Mouse (Mus musculus): ENCODE measurements at regions not wholly inside any gene's neighbourhood (a gene's known extent, or its start where the extent isn't known, plus 50 kb on each side); places are given as distances from the start of the nearest gene placed in this dataset.

DNA sequence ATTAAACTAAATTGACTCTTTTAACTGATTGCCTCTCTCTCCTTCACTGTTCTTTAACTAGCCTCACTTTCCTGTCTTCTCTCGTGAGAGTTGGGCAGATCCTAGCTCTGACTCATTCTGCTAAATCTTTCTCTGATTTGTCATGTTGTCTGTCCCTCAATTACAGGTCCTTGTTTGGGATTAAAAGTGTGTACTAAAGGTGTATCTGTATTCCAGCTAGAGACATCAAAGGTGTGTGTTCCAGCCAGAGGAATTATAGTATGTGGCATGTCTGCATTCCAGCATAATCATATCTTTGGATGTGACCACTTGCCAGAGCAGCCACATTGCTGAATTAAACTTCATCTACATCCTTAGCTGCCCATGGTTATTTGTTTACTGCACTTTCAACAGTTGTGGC lies 167.5 kb upstream of the Fam83b start:
- Histone ChIP-seq H3K36me3 (ENCODE audit: insufficient read depth) (no peaks in the 10 kb centered on the region), H3K4me3 (ENCODE audit: low read depth, low read length) (no peak overlapping the region), H3K27me3 (ENCODE audit: insufficient read depth, low read length) (no peaks in the 10 kb centered on the region), H3K9me3 (ENCODE audit: low read depth, low read length) (no peaks in the 10 kb centered on the region), H3K9ac (no peak overlapping the region), H3K4me2 (no peak overlapping the region), H3K4me1 (ENCODE audit: insufficient read depth) (no peaks in the 10 kb centered on the region), H3K27ac (ENCODE audit: low read depth) (peak overlapping the region; percentile 65; the same call in 1 of the 2 replicates)
- DNase-seq: no peak
- TF ChIP-seq CTCF (IDR thresholded peaks at IDR 0.05; ENCODE audit: low read depth): no peak
- ATAC-seq (ENCODE audit: insufficient read depth): no peak
- 38% methylated on average over 1 of the region's 1 CpGs for WGBS

DNA sequence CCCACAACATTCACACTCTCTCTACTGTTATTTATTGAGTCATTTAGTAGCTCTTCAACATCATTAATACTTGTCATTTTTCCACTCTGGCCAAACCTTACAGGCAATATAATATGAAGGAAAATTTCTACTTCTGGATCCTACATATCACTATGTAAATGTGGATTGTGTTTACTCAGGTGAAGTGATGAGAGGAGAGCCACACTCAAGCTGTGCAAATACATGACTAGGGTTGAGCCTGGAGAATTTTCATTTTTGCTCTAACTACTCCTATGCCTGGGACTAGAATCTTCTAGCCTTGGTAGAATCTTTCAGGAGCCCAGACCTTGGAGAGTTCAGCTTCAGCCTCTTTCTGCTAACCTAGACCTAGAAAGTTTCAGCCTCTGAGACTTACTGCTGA lies 166.9 kb upstream of the Fam83b start:
- no peak for TF ChIP-seq CTCF (IDR thresholded peaks at IDR 0.05; ENCODE audit: low read depth)
- DNase-seq: peak; percentile 37
- no peak overlapping the region for H3K9ac ChIP-seq
- no peak overlapping the region for H3K4me2 ChIP-seq
- no peak overlapping the region for H3K4me3 ChIP-seq (ENCODE audit: low read depth, low read length)
- no peaks in the 10 kb centered on the region for H3K27me3 ChIP-seq (ENCODE audit: insufficient read depth, low read length)
- peak; percentile 60; the same call in 1 of the 2 replicates for ATAC-seq (ENCODE audit: insufficient read depth)
- no peaks in the 10 kb centered on the region for H3K36me3 ChIP-seq (ENCODE audit: insufficient read depth)
- H3K9me3 ChIP-seq (ENCODE audit: low read depth, low read length): no peaks in the 10 kb centered on the region
- H3K27ac ChIP-seq (ENCODE audit: low read depth): 0 out of 2 replicates have a peak overlapping the region, but pooled peaks have one; percentile 65
- H3K4me1 ChIP-seq (ENCODE audit: insufficient read depth): no peaks in the 10 kb centered on the region

DNA sequence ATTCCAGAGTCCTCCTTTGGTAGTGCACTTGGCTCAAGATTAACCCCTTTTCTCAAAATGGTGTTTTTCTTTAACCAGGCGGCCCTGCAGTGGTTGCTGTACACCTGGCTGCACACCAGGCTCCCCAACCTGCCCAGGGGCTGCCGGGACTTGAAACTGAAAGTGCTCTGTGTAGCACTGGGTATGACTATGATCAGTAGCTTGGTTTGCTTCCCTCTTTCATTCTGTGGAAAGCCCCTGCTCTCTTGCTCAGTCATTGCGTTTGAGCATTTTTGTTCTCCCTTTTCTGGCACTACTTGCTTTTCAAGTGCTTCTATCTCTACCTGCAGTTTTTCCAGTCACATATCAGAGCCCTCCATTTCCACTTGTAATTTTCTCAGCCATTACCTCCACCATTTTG lies 156.0 kb upstream of the Fam83b start:
- ATAC-seq (ENCODE audit: insufficient read depth) (no peak), DNase-seq (no peak)
- H3K27ac ChIP-seq (ENCODE audit: low read depth): no peak overlapping the region
- H3K4me2 ChIP-seq: no peak overlapping the region
- no peaks in the 10 kb centered on the region for H3K36me3 ChIP-seq (ENCODE audit: insufficient read depth)
- WGBS: 77% methylated on average over 3 of the region's 3 CpGs
- no peak for TF ChIP-seq CTCF (IDR thresholded peaks at IDR 0.05; ENCODE audit: low read depth)
- no peaks in the 10 kb centered on the region for H3K27me3 ChIP-seq (ENCODE audit: insufficient read depth, low read length)
- H3K4me1 ChIP-seq (ENCODE audit: insufficient read depth): no peaks in the 10 kb centered on the region
- no peak overlapping the region for H3K9ac ChIP-seq
- no peak overlapping the region for H3K4me3 ChIP-seq (ENCODE audit: low read depth, low read length)
- H3K9me3 ChIP-seq (ENCODE audit: low read depth, low read length): no peaks in the 10 kb centered on the region

DNA sequence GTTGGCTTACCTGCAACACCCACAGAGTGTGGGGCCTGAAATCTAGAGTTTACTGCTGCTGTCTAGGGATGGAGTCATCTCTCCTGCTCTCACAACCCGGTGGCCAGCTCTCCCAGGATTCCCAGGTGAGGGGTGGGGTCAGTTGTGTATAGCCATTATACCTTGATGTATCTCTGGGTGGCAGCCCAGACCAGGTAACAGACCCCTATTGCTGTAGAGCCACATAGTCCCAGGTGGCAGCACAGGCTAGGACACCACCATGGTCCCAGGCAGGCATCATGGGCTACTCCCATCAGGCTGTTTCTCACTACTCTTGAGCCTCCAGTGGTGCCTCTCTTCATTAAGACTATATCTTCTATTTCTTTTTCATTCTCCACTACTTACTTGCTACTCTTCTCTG lies 148.9 kb upstream of the Fam83b start:
- Histone ChIP-seq H3K27me3 (ENCODE audit: insufficient read depth, low read length) (no peaks in the 10 kb centered on the region), H3K27ac (ENCODE audit: low read depth) (no peak overlapping the region), H3K9me3 (ENCODE audit: low read depth, low read length) (no peaks in the 10 kb centered on the region), H3K4me3 (ENCODE audit: low read depth, low read length) (no peak overlapping the region), H3K4me1 (ENCODE audit: insufficient read depth) (no peaks in the 10 kb centered on the region), H3K4me2 (no peak overlapping the region), H3K9ac (no peak overlapping the region), H3K36me3 (ENCODE audit: insufficient read depth) (no peaks in the 10 kb centered on the region)
- ATAC-seq (ENCODE audit: insufficient read depth) (no peak), DNase-seq (no peak)
- 54% methylated on average over 1 of the region's 1 CpGs for WGBS
- no peak for TF ChIP-seq CTCF (IDR thresholded peaks at IDR 0.05; ENCODE audit: low read depth)

DNA sequence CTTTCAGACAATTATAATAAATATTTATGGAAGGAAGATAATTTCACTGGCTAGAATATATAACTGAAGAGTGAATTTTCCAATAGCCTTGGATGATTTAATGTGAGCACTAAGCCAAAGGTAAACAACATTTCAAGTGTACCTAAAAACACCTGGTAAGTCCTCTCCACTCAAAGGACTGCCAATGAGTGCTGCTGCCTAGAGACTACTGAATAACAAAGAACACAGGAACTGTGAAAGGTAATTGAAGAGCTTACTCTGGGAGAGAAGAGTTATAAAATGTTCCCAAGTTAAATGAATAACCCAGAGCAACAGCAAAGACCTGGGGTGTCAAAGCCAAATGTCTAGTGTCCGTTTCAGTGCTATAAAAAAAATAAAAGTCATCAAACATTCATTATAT lies 139.5 kb upstream of the Fam83b start:
- TF ChIP-seq CTCF (IDR thresholded peaks at IDR 0.05; ENCODE audit: low read depth): no peak
- no peak for ATAC-seq (ENCODE audit: insufficient read depth)
- no peak overlapping the region for H3K9ac ChIP-seq
- H3K27ac ChIP-seq (ENCODE audit: low read depth): no peak overlapping the region
- no peak for DNase-seq
- H3K4me1 ChIP-seq (ENCODE audit: insufficient read depth): no peaks in the 10 kb centered on the region
- no peak overlapping the region for H3K4me3 ChIP-seq (ENCODE audit: low read depth, low read length)
- no peaks in the 10 kb centered on the region for H3K27me3 ChIP-seq (ENCODE audit: insufficient read depth, low read length)
- 25% methylated on average over 1 of the region's 1 CpGs for WGBS
- no peaks in the 10 kb centered on the region for H3K9me3 ChIP-seq (ENCODE audit: low read depth, low read length)
- H3K4me2 ChIP-seq: no peak overlapping the region
- H3K36me3 ChIP-seq (ENCODE audit: insufficient read depth): no peaks in the 10 kb centered on the region

DNA sequence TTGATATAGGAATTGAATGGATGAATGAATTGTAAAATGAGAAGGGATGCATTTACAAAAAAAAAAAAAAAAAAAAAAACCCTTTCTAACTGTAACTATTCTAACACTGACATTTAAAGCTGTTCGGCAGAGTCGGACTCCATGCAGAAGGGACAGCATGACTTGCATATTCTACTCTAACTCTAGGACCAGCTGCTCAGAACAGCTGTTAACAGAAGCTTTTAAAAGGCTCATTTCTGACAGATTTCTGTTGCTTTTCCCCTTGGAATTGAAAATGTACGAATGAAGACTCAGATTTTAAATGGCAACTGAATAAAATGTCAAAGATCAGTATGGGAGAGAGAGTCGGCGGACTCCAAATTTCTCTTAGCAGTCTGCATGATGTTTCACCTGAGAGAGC lies 138.9 kb upstream of the Fam83b start:
- Histone ChIP-seq H3K4me3 (ENCODE audit: low read depth, low read length) (no peak overlapping the region), H3K27me3 (ENCODE audit: insufficient read depth, low read length) (no peaks in the 10 kb centered on the region), H3K4me2 (no peak overlapping the region), H3K9ac (no peak overlapping the region), H3K9me3 (ENCODE audit: low read depth, low read length) (no peaks in the 10 kb centered on the region), H3K4me1 (ENCODE audit: insufficient read depth) (no peaks in the 10 kb centered on the region), H3K27ac (ENCODE audit: low read depth) (no peak overlapping the region), H3K36me3 (ENCODE audit: insufficient read depth) (no peaks in the 10 kb centered on the region)
- DNase-seq (no peak), ATAC-seq (ENCODE audit: insufficient read depth) (no peak)
- WGBS: 75% methylated on average over 5 of the region's 5 CpGs
- TF ChIP-seq CTCF (IDR thresholded peaks at IDR 0.05; ENCODE audit: low read depth): no peak

DNA sequence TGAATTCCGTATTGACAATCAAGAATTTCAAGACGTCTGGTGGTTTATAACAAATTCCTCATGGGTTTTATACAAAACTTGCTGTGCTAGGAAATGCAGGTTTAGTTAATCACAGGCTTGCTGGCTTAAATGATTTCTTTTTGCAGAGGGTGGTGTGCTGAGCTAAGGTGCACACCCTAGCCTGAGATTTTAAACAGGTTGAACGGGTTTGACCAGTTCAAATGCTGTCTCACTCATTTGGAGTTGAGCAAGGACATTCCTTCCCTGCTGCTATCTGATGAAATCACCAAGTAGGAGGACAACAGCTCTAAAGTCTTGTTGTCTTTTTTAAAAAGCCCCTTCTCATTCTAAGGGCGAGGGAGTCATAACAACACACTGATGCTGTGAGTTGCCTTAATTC lies 128.6 kb upstream of the Fam83b start:
- H3K4me2 ChIP-seq: no peak overlapping the region
- no peaks in the 10 kb centered on the region for H3K4me1 ChIP-seq (ENCODE audit: insufficient read depth)
- H3K9me3 ChIP-seq (ENCODE audit: low read depth, low read length): no peaks in the 10 kb centered on the region
- no peaks in the 10 kb centered on the region for H3K27me3 ChIP-seq (ENCODE audit: insufficient read depth, low read length)
- ATAC-seq (ENCODE audit: insufficient read depth) (peak; percentile 77), DNase-seq (peak; percentile 70)
- 50% methylated on average over 4 of the region's 4 CpGs for WGBS
- TF ChIP-seq CTCF (IDR thresholded peaks at IDR 0.05; ENCODE audit: low read depth): no peak
- H3K27ac ChIP-seq (ENCODE audit: low read depth): no peak overlapping the region
- H3K9ac ChIP-seq: no peak overlapping the region
- H3K4me3 ChIP-seq (ENCODE audit: low read depth, low read length): no peak overlapping the region
- no peaks in the 10 kb centered on the region for H3K36me3 ChIP-seq (ENCODE audit: insufficient read depth)

DNA sequence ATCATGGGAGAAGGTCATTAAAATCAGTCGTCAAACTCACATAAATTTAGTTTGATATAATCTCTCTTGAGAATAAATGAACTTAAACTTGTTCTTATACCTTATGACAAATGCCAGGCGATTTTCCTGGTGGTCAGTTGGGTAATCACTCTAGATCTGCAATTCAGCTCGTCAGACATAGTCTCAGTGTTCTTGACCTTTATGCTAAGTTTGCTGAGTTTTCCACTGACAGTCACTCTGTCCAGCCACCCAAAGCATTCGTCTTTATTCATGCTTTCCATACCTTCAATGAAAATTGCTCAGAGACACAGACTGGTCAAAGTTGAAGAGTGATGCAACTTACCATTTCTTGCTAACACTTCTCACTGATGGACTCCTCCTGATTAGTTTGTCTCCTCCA lies 126.1 kb upstream of the Fam83b start:
- Histone ChIP-seq H3K4me2 (no peak overlapping the region), H3K4me3 (ENCODE audit: low read depth, low read length) (no peak overlapping the region), H3K27ac (ENCODE audit: low read depth) (no peak overlapping the region), H3K9ac (no peak overlapping the region), H3K9me3 (ENCODE audit: low read depth, low read length) (no peaks in the 10 kb centered on the region), H3K4me1 (ENCODE audit: insufficient read depth) (no peaks in the 10 kb centered on the region), H3K27me3 (ENCODE audit: insufficient read depth, low read length) (no peaks in the 10 kb centered on the region), H3K36me3 (ENCODE audit: insufficient read depth) (no peaks in the 10 kb centered on the region)
- ATAC-seq (ENCODE audit: insufficient read depth) (no peak), DNase-seq (no peak)
- TF ChIP-seq CTCF (IDR thresholded peaks at IDR 0.05; ENCODE audit: low read depth): no peak
- WGBS: 61% methylated on average over 4 of the region's 4 CpGs

All from lung, embryonic 14.5 days (tissue).